Mouse (Mus musculus) urinary bladder, postnatal 25 days (tissue): Measurements from ENCODE around the gene Ubr1.

Source experiments
- DNase-seq: peaks from one replicate; pipeline ENCODE4 v3.0.0; 2022; ENCODE audit warnings: low spot score

Gene Ubr1

GRCm38 (mm10) chr2:120853151-120853550 is 117.4 kb downstream of the Ubr1 start:
- DNase-seq = no peak

GRCm38 (mm10) chr2:120852626-120853025 is 117.9 kb downstream of the Ubr1 start:
- DNase-seq = no peak

GRCm38 (mm10) chr2:120850424-120851082 is 120.0 kb downstream of the Ubr1 start, which contains the start of gene Ttbk2:
Gene Ttbk2 (minus strand): TSS chr2:120850604.
- DNase-seq = peak; percentile 97

- DNase-seq = peak; percentile 37
These were observed 120.8 kb downstream of the Ubr1 start, which contains the start of gene Cdan1 for GRCm38 (mm10) chr2:120849449-120850423. Gene Cdan1 (minus strand): TSS chr2:120850128.

GRCm38 (mm10) chr2:120845280-120845679 is 125.2 kb downstream of the Ubr1 start:
- DNase-seq = no peak

- no peak for DNase-seq
These were observed 126.5 kb downstream of the Ubr1 start for GRCm38 (mm10) chr2:120843990-120844389.

- no peak for DNase-seq
These were observed 129.3 kb downstream of the Ubr1 start for GRCm38 (mm10) chr2:120841211-120841610.

GRCm38 (mm10) chr2:120835167-120835566 is 135.3 kb downstream of the Ubr1 start:
- DNase-seq = no peak

GRCm38 (mm10) chr2:120826936-120827638 is 143.4 kb downstream of the Ubr1 start:
- DNase-seq = no peak
